Mouse (Mus musculus) cerebellum, postnatal 14 days (tissue): ENCODE results near the gene Smad3.
A peak's percentile ranks its signal among the peaks of the same experiment; 100 is the strongest.

Source experiments
- DNase-seq, 2 experiments: peaks; one replicate each; pipeline ENCODE4 v3.0.0; 2021; ENCODE audit warnings: mixed read lengths in 2 of 2

Gene Smad3

DNA sequence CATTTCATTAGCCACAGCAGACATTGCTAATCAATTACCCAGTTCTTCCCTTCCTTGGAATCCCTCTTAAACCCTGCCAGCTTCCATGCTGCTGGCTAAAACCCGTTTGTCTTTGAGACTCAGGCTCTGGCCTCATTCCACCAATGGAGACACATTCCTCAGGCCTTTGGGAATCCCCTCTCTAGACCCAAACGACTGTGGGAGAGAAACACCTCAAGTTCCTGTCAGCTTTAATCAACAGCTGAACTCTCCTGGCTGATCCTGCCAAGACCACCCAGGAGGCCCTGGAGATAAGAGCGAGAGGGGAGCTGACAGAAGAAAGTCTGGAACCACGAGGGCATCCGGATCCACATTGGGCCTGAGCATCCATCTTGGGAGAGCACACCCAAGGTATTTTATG, 13.9 kb upstream of the Smad3 start:
- no peak for DNase-seq

DNA sequence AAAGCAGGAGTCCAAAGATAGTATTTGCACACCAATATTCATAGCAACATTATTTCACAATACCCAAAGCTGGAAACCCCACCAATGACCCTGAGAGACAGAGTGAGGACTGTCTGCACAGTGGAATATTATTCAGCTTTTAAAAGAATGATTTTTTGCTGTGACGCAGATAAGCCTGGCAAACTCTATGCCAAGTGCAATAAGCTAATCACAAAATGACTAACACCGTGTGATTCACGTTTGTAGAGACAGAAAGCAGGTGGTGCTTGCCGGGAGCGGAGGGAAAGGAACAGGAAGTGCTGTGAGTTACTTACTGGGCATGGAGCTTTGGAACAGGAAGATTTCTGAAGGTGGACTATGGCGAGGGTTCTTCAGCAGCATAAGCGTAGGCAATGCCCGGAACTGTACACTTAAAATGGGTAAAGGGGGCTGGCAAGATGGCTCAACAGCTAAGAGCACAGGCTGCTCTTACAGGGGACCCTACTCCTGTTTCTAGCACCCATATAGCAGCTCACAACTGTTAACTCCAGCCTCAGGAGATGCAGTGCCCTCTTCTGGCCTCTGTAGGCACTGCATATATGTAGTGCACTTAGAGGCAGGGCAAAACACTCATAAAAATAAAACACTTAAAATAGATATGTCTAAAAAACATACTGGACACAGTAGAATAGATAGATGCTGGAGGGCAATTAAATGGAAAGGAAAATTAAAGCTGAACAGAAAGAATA, 3.7 kb upstream of the Smad3 start:
- DNase-seq, result no peak

DNA sequence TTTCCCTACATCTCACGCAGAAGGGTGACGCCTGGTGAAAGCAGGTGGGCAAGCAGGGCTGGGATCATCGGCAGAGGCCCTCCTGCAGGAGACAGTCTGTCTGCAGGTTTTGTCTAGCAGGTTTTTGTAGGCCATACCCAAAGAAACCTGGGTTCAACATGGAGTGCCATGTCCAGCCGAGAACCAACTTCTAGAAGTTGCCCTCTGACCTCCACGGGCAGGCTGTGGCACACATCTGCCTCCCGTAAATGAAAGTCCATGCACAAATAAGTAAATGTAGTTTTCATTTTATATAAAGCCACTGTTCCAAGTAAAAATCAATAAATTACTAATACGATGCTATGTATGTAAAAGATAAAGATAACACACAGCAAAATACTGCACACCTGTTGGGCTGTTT, 3.0 kb upstream of the Smad3 start:
- DNase-seq, result no peak

DNA sequence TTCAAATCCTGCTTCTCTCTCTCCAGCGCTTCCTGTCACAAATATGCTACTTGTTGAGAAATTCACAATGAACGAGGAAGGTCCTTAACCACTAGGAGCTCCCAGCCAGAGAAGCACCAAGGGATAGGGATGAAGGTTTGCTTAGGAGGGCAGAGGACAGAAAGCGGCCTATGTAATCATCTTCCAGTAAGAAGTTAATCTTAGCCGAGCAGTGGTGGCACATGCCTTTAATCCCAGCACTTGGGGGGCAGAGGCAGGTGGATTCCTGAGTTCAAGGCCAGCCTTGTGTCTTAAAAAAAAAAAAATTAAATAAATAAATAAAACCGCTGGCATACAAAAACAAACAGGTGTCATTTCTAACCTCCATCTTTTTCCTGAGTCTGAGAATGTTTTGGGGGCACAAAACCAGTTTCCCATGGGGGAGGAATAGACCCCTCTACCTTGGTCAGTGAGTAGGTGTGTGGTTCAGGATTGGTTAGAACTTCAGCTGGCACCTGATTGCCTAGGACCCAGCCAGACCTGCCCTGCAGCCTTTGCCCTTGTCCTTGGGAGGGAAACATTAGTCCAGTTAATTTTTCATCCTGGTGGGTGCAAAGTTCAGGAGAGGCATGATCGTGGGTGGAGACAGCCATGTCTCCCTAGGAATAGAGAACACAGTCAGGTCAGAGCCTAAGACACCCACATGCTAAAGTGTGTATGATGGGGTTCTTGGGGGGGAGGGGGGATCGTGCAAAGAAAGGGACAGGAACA, 2.4 kb upstream of the Smad3 start:
- no peak for DNase-seq

DNA sequence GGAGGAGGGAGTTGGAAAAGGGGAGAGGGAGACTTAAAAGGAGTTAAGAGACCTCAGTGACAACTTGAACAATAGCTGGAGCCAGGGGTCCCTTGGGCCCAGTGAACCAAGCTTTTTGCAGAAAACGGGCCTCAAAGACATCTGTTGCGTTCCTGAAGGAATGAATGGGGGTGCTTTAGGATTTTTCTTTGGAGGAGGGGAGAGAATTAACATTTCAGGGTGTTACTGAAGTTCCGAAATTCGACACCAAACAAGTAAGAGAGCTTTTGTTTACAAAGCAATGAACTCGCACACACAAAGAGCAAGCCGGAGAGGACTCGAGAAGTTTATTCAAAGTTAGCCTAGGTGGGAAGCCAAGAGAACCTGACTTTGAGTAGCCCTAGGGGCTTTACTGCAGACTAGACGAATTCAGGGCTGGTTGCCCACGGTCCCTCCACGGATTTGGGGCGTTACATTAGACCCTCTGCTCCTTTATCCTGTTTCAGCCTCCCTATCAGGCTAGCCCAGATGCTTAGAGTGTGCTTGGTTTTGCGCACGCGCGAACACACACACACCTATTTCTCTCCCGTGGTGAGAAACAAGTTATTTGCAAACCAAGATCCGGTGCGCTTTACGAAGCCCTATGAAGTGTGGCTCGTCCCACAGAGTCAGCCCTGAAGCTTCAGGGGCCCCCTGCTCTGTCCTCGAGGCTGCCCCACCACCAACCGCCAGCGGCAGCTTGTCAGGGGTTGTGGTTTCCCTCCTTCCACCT, 1.0 kb upstream of the Smad3 start:
- no peak for DNase-seq

DNA sequence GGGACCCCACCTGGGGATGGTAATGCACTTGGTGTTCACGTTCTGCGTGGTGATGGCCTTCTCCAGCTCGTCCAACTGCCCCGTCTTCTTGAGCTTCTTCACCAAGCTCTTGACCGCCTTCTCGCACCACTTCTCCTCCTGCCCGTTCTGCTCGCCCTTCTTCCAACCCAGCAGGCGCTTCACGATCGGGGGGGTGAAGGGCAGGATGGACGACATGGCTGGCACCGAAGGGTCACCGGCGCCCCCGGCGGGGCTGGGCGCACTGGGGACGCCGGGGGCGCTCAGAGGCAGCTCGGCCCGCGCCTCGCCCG, 377 bp downstream of the Smad3 start:
- DNase-seq, result no peak

DNA sequence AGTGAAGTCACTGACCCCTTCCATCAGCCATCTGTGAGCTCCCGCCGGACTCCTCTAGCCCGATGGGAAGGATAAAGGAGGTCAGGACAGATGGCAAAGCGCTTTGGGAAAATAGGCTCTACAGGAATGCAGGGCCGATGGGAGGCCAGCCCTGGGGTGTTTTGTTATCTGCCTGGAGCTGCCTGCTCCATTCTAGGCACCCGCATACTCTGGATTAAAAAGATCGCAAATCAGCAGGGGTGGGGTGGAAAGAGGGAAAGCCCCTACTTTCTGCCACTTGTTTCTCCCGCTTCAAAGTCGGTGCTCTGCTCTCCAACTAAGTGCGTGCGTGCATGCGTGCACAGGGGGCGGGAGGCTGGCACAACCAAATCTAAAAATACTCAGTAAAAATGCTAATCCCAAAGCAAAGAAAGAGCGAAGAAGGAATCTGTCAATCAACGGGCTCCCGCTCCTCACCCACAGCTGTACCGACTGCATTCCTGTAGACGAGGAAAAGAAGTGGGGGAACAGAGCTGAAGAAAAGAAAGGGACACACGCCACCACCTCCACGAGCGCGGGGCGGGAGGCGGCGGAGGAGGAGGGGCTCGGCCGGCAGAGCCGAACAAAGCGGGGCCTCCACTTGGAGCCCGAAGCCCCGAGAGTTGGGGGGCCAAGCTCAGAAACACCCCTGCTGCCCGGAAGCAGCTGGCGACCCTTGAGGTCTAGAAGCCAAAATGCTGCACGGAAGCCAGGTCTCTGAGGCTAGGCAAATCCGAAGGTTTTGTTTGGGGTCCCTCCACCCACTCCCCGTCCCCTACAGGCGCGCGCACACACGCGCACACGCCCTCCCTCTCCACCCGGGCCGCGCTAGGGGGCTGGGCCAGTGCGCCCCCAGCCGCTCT, 973 bp downstream of the Smad3 start:
- peak; percentile 24 to 30 for DNase-seq

DNA sequence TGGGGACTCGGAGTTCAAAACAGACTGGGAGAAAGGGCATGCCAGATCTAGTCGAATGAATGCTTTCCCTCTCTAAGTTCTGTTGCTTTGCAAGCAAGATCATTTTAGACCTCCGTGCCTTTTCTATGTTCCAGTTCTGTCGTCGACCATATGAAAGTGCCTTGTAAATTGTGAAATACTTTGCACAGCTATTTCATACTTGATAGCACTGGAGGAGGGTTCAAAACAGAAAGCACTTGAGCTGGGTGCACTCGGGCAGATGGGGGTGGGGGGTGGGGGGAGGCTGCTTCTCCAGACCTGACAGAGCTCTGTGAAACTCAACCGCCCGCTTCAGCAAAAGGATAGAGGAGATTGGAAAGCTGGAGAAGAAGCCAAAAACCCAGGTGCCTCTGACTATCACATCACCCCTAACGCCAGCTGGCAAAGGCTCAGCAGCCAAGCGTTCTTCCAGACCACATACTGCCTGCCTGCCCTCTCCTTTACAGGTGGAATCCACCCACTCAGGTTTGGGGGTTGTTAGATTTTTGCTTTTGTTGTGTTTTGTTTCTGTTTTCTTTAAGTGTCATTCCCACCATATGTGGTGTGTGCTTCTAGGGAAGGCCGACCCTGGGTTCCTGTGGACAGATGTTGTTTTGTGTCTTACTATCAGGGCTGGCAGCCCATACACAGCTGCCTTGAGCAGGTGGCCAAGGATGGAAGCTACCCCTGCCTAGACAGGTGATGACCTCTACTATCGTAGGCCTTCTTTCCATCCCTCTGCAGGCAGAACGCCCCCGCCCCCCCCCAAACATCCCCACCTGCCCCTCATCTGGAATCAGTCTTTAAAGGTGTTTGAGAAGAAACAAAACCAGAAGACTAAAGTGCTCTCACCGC, 1.9 kb downstream of the Smad3 start:
- peak; percentile 50 to 61 for DNase-seq

DNA sequence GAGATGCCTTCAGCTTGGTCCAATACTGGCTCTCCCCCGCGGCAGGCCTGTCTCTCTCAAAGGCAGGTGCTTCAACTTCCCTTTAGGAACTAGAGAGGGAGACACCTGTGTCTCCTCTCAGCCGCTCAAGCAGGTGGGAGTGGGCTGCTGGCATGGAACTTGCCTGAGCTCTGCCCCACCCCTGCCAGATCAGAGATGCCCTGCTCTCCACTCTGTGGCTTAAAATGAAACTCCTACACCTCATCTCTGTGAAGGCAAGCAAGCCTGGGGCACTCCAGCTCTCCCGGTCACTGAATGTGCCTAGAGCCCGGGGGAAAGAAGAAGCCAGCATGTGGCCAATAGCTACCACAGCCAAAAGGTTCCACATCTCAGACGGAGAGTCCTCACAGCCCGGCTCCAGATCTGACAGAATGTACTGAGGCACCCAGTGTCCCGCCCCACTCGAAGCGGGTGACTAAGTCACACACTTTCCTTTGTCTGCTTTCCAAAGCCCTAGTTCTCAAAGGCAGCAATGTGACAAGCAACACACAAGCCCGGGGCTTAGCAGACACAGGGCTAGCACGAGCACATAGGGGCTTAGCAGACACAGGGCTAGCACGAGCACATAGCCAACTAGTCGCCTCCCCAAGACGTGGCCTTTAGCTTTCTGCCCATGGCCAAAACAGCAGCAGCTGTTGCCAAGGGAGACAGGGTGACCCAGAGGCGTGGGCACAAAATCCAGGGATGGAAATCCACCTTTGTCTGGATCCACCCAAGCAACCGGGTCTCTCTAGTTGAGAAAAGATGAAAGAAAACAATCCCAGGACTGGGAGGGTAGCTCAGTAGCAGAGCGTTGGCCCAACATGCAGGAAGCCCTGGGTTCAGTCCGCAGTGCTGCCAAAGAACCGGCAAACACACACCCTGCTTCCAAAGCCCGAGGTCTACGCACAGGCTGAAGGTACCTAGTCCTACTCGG, 3.0 kb downstream of the Smad3 start:
- no peak for DNase-seq

DNA sequence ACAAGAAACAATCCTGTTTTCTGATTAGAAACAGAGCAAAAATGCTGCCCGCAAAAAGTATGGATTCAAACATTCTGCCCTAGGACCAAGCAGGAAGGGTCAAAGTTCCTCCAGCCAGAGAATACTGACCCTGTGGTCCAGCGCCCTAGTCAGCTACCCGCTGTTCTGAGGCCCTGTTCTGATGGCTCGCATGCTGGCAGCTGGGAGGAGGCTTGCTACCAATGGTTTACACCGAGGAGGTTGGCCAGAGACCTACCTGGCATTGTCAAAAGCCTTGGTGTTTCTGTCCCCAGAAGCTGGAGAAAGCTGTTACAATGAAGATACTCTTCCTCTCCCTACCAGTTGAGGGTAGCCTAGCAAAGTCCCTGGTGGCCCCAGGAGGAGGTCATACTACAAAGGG, 3.8 kb downstream of the Smad3 start:
- DNase-seq, result no peak

DNA sequence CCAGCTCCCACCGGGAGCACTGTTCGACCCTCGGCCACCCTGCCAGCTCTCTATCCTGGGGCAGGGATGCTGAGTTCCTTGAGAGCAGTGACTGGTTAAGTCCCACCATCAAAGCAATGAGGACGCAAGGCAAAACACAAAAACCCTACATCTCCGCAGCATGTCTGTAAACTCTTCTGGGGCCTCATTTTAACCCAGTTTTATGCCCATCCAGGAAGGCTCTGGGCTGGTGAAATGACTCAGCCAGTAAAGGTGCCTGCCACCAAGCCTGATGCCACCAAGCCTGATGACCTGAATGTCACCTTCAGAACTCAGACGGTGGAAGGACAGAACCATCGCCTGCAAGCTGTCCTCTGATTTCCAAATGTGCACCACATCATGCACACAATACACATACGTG, 4.4 kb downstream of the Smad3 start:
- no peak for DNase-seq

DNA sequence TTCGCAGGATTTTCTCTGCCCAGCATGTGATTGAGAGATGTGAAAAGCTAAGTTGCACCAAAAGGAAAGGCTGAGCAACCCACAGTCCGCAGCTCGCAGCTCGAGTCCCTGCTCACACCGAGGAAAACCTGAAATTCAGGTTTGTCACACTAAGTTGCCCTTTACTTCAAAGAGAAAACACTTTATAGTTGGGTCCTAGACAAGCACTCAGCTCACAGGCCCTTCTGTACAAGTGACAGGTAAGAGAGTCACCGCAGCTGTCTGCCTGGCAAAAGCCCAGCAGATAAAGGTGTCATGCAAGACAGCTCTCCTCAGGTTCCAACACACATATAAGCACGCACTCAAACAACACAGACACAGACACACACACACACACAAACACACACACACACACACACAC, 5.2 kb downstream of the Smad3 start:
- DNase-seq, result no peak

DNA sequence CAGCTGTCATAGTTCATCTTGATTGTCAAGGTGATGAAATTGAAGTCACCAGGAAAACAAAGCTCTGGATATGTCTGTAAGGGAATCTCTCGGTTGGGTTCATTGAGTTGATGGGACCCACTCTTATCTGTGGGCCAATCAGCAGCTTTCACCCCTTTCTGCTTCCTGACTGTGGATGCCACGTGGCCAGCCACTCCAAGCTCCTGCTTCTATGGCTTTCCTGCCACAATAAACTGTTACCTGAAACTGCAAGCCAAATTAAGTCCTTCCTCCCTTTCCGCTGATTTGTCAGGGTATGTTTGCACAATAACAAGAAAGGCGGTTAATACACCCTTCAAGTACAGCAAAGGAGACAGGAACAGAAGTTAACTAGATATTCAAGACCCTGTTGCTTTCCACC, 6.5 kb downstream of the Smad3 start:
- DNase-seq, result no peak

DNA sequence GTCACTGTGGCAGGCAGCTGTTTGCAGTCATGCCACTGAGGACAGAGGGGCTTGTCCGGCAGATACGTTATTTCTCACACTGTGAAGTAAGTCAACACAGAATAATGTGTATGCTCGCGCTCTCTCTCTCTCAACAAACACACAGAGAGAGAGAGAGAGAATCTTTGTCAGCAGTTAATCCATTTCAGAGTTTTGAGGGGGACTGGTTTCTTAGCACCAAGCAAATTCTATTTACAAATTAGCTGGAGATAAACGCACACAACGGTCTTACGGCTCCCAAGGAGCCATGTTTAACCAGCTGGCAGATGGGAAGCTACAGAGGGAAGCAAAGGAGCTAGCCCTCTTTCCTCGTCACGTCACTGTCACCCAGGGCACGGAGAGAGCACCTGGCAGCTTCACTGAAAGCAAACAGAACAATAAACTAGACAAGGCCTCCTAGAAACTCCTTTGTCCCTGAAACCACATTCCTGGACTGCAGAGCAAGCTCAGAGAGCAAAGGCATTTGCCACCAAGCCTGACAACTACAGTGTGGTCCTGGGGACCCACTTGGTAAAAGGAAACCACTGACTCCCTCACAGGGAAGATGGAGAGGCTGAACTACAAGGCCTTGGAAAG, 7.3 kb downstream of the Smad3 start:
- DNase-seq, result no peak

DNA sequence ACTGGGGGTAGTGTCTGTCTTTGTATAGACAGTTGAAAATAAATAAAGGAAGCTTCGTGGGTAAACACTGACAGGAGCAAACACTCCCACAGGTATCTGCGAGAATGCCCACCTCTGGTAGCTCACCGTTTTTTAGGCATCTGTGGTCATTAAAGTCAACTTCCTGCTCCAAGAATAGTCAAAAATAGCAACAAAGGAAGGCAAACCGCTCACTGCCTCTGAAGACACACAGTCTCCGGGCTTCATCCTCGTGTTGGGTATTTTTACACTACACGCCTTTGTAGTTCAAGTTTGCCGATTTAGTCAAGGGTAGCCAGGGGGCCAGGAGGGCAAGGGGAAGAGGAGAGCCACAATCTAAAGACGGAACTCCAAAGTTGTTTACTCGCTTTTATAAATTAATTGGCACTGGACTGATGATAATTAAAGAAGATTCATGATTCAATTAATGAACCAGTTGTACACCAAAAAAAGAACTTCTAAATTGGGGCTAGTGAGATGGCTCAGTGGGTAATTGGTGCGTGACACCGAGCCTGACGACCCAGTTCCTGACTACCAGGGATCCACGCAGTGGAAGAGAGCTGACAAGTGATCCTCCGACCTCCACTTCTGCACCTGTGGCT, 8.4 kb downstream of the Smad3 start:
- no peak for DNase-seq

DNA sequence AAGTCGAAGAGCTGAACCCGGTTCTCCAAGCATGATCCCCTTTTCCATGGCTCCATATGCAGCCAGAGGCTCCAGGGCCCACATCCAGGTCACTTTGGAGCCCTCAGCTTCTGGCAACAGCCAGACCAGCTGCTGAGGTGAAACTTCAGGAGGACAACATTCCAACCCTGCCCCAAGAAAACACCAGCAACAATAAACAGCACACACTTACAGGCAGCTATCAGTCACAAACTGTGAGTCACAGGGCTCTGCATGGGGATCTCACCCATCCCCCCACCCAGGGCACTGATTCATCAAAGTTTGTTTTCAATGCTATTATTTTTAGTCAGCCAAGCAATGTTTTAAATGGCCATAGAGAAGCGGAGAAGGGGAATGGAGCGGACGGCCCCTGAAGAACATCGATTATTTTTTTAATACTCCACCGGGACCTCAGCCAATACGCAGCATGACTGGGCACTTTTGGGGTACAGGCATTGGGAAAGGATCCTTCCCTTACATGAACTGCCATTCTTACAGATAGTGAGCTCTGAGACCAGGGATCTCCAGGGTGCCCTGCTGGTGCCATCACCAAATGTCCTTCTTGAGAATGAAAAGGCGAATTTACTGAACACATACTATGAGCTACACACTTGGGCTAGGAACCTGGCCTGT, 10.0 kb downstream of the Smad3 start:
- no peak for DNase-seq

DNA sequence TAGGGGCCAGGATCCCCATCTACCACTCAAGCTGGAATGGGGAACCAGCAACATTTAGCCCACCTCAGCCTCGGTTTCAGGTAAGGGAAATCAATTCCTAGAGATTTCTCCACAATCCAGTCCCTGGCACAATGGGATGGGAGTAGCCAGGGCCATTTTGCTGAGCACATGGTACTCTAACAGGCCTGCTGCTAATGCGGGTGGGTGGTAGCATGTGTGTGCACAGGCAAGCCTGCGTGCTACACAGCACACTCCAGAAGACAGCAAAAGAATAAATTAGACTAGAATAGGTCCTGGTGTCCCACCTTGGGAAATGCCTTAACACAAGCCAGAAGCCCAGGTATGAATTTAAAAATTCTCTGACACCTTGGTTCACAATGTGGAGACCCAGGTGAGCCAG, 10.8 kb downstream of the Smad3 start:
- DNase-seq, result no peak

DNA sequence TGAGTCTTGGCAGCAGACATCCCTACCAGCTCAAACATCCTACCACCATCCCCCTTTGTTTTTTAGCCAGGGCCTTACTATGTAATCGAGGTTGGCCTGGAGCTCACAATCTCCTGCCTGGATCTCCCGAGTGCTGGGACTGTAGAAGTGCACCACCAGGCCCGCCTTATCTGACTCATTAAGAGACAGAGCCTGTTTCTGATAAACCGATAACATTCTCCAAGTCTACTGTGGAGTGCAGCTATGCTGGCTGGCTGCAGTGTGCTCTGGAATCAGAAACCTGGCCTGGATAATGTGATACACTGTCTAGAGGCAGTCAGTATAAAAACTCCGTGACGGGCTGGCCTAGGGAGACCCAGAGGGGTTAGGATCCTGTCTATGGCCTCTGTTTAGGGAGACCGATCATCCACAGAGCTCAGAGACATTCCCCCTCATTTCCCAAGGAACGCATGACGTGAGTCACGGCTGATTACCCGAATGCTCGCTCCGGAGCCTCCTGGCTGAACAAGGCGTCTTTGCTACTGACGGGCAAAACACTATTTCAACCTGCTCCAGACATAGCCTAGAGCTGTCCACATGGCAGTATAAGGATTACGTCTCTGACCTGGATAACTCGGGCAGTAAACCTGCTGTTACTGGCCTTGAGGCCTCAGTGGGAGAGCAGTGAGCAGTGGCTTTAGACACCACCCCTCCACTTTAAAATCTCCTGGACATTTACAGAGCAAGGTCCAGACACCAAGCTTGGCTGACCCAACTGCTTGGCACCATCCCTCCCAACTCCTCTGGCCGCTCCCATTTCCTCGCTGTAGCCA, 11.8 kb downstream of the Smad3 start:
- no peak for DNase-seq
